Mouse (Mus musculus) 416B (cell line): ENCODE measurements around the gene P4ha1.
"Not testable (repeated sequence)": the region's sequence is repeated elsewhere in the genome, so short reads cannot be mapped to it uniquely, and the experiment has no call there.

Experiments
- DNase-seq: peaks from one replicate; pipeline ENCODE4 v3.0.0; 2011; ENCODE audit warnings: low read depth

Gene P4ha1

GRCm38 (mm10) chr10:59368729-59369128 lies 45.6 kb downstream of the P4ha1 start:
- DNase-seq, result no peak

- DNase-seq, result peak; percentile 42
Measured at GRCm38 (mm10) chr10:59369426-59369825, 46.3 kb downstream of the P4ha1 start.

GRCm38 (mm10) chr10:59377906-59378305 lies 54.8 kb downstream of the P4ha1 start:
- no peak for DNase-seq

- no peak for DNase-seq
Measured at GRCm38 (mm10) chr10:59378728-59379127, 55.6 kb downstream of the P4ha1 start.

GRCm38 (mm10) chr10:59379927-59380326 lies 56.8 kb downstream of the P4ha1 start:
- peak; percentile 58 for DNase-seq

GRCm38 (mm10) chr10:59380411-59380821 lies 57.3 kb downstream of the P4ha1 start:
- no peak for DNase-seq

GRCm38 (mm10) chr10:59381563-59381962 lies 58.5 kb downstream of the P4ha1 start:
- DNase-seq, result peak; percentile 61

- no peak for DNase-seq
Measured at GRCm38 (mm10) chr10:59386951-59387350, 63.9 kb downstream of the P4ha1 start.

GRCm38 (mm10) chr10:59389652-59390051 lies 66.6 kb downstream of the P4ha1 start:
- peak; percentile 47 for DNase-seq

- DNase-seq, result peak; percentile 90
Measured at GRCm38 (mm10) chr10:59391907-59392306, 68.8 kb downstream of the P4ha1 start.

- not testable (repeated sequence) for DNase-seq
Measured at GRCm38 (mm10) chr10:59395461-59395860, 72.4 kb downstream of the P4ha1 start, which contains the start of gene Gm10273. Gm10273 (plus strand) TSS chr10:59395632.

- no peak for DNase-seq
Measured at GRCm38 (mm10) chr10:59402899-59403792, 80.0 kb downstream of the P4ha1 start, which contains the start of gene Pla2g12b. Pla2g12b (plus strand) TSS chr10:59403660.

GRCm38 (mm10) chr10:59403793-59404149 lies 80.7 kb downstream of the P4ha1 start:
- DNase-seq, result no peak

- no peak for DNase-seq
Measured at GRCm38 (mm10) chr10:59408499-59408898, 85.4 kb downstream of the P4ha1 start.

- no peak for DNase-seq
Measured at GRCm38 (mm10) chr10:59410264-59410663, 87.2 kb downstream of the P4ha1 start.

- no peak for DNase-seq
Measured at GRCm38 (mm10) chr10:59413711-59414110, 90.6 kb downstream of the P4ha1 start.

GRCm38 (mm10) chr10:59416623-59417022 lies 93.5 kb downstream of the P4ha1 start:
- no peak for DNase-seq

- peak; percentile 43 for DNase-seq
Measured at GRCm38 (mm10) chr10:59419516-59419915, 96.4 kb downstream of the P4ha1 start.
